Mouse (Mus musculus) urinary bladder, postnatal 14 days (tissue): ENCODE measurements around the gene Tmem9b.

Experiments used
- DNase-seq: peaks from one replicate; pipeline ENCODE4 v3.0.0; 2021; ENCODE audit warnings: low spot score

Gene Tmem9b

GRCm38 (mm10) chr7:109739822-109740370 is 12.8 kb downstream of the Tmem9b start:
- no peak for DNase-seq

GRCm38 (mm10) chr7:109734806-109735205 is 17.9 kb downstream of the Tmem9b start:
- DNase-seq: no peak

DNA sequence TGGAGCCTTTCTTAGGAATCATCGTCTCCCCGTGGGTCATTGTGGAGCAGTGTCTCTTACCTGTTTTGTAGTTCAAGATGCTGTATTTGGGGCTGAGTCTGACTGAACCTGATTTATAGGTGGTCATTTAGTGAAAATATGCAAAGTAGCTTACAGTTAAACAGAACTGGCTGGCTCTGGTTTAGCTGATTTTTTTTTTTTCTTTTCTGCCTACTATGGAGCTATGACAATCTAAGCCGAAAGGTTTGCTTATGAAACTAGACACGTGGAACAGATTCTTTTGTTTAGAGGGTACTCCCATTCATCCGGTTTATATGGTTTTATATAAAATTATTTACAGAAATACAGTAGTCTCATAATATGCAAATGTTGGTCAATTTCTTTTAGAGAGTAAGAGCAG is 21.0 kb downstream of the Tmem9b start, which contains the start of gene Ascl3:
Gene Ascl3, minus strand, starts transcription at position 101 of the 400 bp plus-strand sequence.
- no peak for DNase-seq

DNA sequence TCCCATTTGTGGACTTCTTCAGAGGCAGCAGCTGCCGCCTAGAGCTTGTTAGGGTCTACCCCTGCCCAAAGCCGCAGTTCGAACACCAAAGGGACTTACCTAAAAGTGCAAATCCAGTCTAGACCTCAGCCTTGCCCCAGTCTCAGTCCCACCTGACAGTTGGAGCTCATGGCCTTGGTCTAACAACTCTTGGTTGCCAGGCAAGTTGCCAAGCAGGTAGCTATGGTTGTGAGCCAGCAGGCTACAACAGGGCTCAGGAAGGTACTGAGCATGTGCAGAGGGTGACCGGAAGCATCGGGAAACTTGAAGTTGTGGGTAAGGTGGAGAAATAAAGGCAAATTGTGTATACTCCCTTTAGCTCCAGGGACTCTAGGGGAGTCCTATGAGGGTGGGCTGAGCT is 29.0 kb downstream of the Tmem9b start, which contains the start of gene BC051019:
Gene BC051019, minus strand, starts transcription at position 154 of the 400 bp plus-strand sequence.
- no peak for DNase-seq

DNA sequence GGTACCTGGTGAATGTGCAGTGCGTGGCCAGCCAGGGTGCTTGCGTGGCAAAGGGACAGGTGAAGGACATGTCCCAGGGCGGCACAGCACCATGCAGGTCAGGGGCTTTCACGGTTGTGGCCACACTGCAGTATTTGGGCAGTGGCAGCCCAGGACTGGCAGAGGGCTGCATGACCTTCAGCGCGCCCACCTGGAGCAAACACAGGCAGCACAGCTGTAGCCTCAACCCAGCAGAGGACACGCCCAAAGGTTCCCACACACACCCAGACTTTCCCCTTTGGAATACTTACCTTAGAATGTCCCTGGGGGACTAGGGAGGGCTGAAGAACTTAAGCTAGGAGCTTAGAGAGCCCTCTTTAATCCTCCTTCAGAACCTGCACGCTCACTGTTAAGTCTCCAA is 29.6 kb downstream of the Tmem9b start:
- no peak for DNase-seq

DNA sequence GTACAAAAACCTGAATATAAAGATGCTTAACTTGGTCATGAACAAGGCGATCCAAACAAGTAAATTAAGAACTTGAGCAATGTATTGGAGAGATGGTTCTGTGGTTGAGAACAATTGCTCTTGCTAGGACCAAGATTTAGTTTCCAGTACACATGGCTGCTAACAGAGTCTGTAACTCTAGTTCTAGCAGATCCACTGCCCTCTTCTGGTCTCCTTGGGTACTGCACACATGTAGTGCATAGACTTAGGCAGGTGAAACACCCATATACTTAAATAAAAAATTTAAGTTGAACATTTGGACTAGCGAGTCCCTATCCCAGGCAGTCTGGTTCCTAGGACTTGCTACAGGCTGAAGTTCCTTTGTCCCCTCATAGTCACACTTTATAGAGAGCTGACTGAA is 30.1 kb downstream of the Tmem9b start:
- no peak for DNase-seq

DNA sequence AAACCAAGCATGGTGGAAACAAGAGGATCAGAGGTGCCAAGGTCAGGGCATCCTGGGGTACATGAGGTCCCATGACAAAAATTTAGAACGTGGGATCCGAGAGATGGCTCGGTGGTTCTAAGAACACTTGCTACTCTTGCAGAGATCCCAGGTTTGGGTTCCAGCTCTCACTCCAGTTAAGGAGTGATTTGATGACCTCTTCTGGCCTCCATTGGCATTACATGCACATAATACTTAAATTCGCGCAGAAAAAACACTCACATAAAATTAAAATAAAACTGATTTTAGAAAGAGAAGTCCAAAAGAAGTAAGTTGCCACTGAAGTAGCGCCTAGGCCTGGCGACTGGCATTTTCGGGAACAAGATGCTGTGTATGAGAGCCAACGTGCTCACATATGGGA is 33.4 kb downstream of the Tmem9b start:
- peak; percentile 41 for DNase-seq

- DNase-seq: no peak
These were observed 39.2 kb downstream of the Tmem9b start for GRCm38 (mm10) chr7:109713434-109713982.

GRCm38 (mm10) chr7:109712198-109712597 is 40.5 kb downstream of the Tmem9b start:
- no peak for DNase-seq

DNA sequence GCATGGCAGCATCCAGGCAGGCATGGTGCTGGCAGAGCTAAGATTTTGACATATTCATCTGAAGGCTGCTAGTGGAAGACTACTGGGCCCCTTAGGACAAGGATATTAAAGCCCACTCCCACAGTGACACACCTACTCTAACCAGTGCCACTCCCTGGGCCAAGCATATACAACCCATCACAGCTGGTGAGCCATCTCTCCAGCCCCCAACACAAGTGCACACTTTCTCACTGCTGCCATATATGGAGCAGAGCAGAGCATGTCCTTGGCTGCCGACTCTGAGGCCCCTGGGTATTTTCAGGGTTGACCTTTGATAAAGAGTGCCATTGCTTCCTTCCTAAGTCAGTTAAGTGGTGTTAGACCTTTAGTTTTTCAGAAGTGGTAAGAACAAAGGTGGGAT is 42.6 kb downstream of the Tmem9b start:
- no peak for DNase-seq

DNA sequence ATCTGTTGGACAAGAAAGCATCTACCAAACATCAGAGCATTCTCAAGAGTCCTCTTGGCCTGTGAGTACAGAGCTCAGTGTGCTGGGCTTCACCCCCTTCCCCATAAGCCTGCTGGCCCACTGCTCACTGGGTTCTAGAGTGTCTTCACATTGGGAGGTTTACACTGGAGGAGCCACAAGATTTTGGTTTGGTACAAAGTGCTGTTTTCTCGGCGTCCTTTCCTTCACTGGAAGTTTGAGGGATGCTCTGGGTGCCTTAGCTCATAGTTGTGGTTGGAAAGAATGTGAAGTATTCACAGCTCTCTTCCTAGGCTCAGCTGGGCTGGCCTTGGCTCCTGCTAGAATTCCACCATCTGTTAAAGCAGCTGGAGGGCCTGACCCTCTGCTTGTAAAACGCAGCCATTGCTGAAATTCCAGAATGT is 43.7 kb downstream of the Tmem9b start:
- DNase-seq: peak; percentile 58

GRCm38 (mm10) chr7:109707023-109707785 is 45.5 kb downstream of the Tmem9b start:
- peak; percentile 57 for DNase-seq

GRCm38 (mm10) chr7:109704461-109704860 is 48.2 kb downstream of the Tmem9b start:
- no peak for DNase-seq

GRCm38 (mm10) chr7:109704016-109704377 is 48.7 kb downstream of the Tmem9b start:
- DNase-seq: no peak

DNA sequence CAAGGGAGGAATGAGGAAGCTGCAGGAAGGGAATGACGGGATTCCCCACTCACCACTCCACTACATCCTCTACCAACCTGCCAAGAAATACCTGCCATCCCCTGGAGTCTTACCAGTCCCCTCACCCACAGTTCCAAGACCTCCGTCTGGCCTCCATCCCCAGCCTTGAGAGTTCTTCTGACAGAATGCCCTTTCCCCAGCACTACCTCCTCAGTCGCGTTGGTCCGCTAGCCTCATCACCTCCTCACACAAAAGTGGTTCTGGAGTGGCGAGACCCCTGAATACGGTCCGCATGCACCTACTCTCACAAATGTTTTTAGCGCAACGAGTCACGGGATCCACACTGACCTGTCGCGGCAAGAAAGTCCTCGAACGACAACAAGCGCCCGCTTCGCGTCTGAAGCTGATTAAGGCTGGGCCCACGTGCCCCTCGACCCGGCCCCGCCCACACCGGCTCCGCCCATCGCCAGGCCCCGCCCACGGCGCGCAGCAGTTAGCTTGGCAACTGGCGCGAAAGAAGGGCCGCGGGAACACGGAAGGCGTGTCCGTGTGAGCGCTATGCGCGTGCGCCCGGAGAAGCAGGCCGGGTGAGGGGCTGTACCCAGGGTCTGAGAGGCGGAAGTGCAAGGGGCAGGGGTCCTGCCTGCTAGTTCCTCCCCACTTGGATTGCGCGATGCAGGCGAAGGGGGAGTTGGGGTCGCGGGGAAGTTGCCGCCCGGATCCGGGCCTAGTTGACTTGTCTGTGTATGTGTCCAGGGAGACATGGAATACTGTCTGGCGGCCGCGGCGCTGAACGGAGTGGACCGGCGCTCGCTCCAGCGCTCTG is 49.3 kb downstream of the Tmem9b start, which contains the start of the genes St5 and Akip1:
Gene St5, minus strand, starts transcription at position 416 of the 826 bp plus-strand sequence.
Gene Akip1, plus strand, starts transcription at position 501 of the 826 bp plus-strand sequence.
- DNase-seq: peak; percentile 98

- DNase-seq: no peak
These were observed 50.0 kb downstream of the Tmem9b start for GRCm38 (mm10) chr7:109702721-109703120.

- no peak for DNase-seq
These were observed 52.5 kb downstream of the Tmem9b start for GRCm38 (mm10) chr7:109700213-109700612.

GRCm38 (mm10) chr7:109695339-109695726 is 57.3 kb downstream of the Tmem9b start:
- no peak for DNase-seq

- no peak for DNase-seq
These were observed 57.9 kb downstream of the Tmem9b start for GRCm38 (mm10) chr7:109694576-109695338.

- DNase-seq: no peak
These were observed 61.7 kb downstream of the Tmem9b start for GRCm38 (mm10) chr7:109690961-109691360.

DNA sequence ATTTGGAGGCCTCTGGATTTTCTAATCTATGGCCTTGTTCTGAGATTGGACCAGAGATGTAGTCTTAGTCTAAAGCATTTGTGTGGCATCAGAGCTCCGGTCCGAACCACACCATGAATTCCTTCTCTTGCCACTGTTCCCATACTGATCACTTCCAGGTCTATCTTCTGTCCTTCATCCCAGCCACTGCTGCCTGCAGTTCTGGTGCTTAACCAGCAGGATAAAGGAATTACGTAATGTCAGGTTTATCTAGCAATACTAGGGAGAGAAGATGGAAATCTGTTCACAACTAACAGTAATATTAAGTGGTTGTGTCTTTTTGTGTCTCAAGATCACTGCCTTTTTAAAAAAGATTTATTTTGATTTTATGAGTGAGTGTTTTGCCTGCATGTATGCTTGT is 62.6 kb downstream of the Tmem9b start:
- no peak for DNase-seq
